Mouse (Mus musculus): ENCODE results near the gene Gm44511. TPM values are rescaled to one million over a fixed set of nuclear protein-coding genes. Genes with fewer than 3 reads are reported as not detected.
"Not testable (repeated sequence)": the region's sequence is repeated elsewhere in the genome, so short reads cannot be mapped to it uniquely, and the experiment has no call there.

Gene Gm44511
- polyA plus RNA-seq, 1 experiment: not detected

- Histone ChIP-seq H3K36me3 (ENCODE audit: control insufficient read depth, insufficient read depth, low read length) (no peaks in the 10 kb centered on the region), H3K4me3 (ENCODE audit: control insufficient read depth, low read depth, low read length) (no peak overlapping the region), H3K4me1 (ENCODE audit: control insufficient read depth, insufficient read depth, low read length) (peaks cover 21% of the 10 kb centered on the region), H3K27ac (ENCODE audit: control insufficient read depth, insufficient read depth, low read depth, low read length) (no peak overlapping the region), H3K27me3 (ENCODE audit: control insufficient read depth, insufficient read depth, low read length) (no peaks in the 10 kb centered on the region)
- TF ChIP-seq CTCF (IDR thresholded peaks at IDR 0.05; ENCODE audit: control insufficient read depth, insufficient read depth, insufficient replicate concordance, low read depth, low read length) (no peak), POLR2A (IDR thresholded peaks at IDR 0.05; ENCODE audit: control insufficient read depth, low read depth, low read length) (no peak)
These were observed 15.4 kb upstream of the Gm44511 start for GRCm38 (mm10) chr6:128841327-128842089.

DNA sequence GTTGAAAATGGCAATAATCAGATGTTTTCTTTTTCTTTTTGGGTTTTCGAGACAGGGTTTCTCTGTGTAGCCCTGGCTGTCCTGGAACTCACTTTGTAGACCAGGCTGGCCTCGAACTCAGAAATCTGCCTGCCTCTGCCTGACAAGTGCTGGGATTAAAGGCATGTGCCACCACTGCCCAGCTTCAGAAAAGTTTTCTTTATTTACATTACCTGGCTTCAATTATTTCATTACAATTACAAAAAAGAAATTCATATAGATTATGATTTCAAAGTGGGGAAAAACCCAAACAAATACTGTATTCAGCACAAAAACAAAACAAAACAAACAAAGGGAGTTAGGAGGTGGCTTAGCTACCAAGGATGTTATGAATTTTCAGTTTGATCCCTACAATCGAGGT is 14.6 kb upstream of the Gm44511 start:
- not testable (repeated sequence) for H3K36me3 ChIP-seq (ENCODE audit: control insufficient read depth, insufficient read depth, low read length); H3K4me3 ChIP-seq (ENCODE audit: control insufficient read depth, low read depth, low read length); H3K27me3 ChIP-seq (ENCODE audit: control insufficient read depth, insufficient read depth, low read length); H3K27ac ChIP-seq (ENCODE audit: control insufficient read depth, insufficient read depth, low read depth, low read length)
- H3K4me1 ChIP-seq (ENCODE audit: control insufficient read depth, insufficient read depth, low read length): peaks cover 21% of the 10 kb centered on the region

DNA sequence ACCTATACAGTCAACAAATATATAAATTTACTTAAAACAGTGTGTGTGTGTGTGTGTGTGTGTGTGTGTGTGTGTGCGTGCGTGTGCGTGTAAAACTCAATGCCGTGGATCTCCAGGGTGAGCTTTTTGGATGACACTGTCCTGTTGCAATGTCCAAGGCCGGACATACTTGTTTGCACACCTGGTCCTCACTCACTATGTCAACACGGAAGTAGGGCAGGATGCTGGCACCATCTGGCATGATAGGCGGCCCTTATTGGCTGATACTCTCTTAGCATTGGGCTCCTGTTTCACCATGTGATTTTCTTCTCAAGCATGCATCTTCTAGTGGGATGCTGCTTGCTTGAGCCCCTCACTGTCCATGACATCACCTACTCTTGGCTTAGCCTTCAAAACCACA is 13.8 kb upstream of the Gm44511 start:
- peak overlapping the region; percentile 96 for H3K4me3 ChIP-seq (ENCODE audit: control insufficient read depth, low read depth, low read length)

GRCm38 (mm10) chr6:128839266-128839771 is 13.2 kb upstream of the Gm44511 start:
- H3K4me1 ChIP-seq (ENCODE audit: control insufficient read depth, insufficient read depth, low read length): peaks cover 21% of the 10 kb centered on the region
- peak overlapping the region; percentile 96 for H3K4me3 ChIP-seq (ENCODE audit: control insufficient read depth, low read depth, low read length)
- H3K27ac ChIP-seq (ENCODE audit: control insufficient read depth, insufficient read depth, low read depth, low read length): peak overlapping the region; percentile 87
- TF ChIP-seq POLR2A (IDR thresholded peaks at IDR 0.05; ENCODE audit: control insufficient read depth, low read depth, low read length) (0 out of 2 replicates have a peak, but pooled peaks have one; percentile 40), CTCF (IDR thresholded peaks at IDR 0.05; ENCODE audit: control insufficient read depth, insufficient read depth, insufficient replicate concordance, low read depth, low read length) (peak; percentile 77; the same call in 1 of the 2 replicates)
- H3K36me3 ChIP-seq (ENCODE audit: control insufficient read depth, insufficient read depth, low read length): no peaks in the 10 kb centered on the region
- no peaks in the 10 kb centered on the region for H3K27me3 ChIP-seq (ENCODE audit: control insufficient read depth, insufficient read depth, low read length)

More for the DNA sequence above, 13.8 kb upstream of the Gm44511 start:
- TF ChIP-seq POLR2A (IDR thresholded peaks at IDR 0.05; ENCODE audit: control insufficient read depth, low read depth, low read length) (no peak), CTCF (IDR thresholded peaks at IDR 0.05; ENCODE audit: control insufficient read depth, insufficient read depth, insufficient replicate concordance, low read depth, low read length) (no peak)
- no peak overlapping the region for H3K27ac ChIP-seq (ENCODE audit: control insufficient read depth, insufficient read depth, low read depth, low read length)
- no peaks in the 10 kb centered on the region for H3K27me3 ChIP-seq (ENCODE audit: control insufficient read depth, insufficient read depth, low read length)
- peaks cover 21% of the 10 kb centered on the region for H3K4me1 ChIP-seq (ENCODE audit: control insufficient read depth, insufficient read depth, low read length)
- no peaks in the 10 kb centered on the region for H3K36me3 ChIP-seq (ENCODE audit: control insufficient read depth, insufficient read depth, low read length)

DNA sequence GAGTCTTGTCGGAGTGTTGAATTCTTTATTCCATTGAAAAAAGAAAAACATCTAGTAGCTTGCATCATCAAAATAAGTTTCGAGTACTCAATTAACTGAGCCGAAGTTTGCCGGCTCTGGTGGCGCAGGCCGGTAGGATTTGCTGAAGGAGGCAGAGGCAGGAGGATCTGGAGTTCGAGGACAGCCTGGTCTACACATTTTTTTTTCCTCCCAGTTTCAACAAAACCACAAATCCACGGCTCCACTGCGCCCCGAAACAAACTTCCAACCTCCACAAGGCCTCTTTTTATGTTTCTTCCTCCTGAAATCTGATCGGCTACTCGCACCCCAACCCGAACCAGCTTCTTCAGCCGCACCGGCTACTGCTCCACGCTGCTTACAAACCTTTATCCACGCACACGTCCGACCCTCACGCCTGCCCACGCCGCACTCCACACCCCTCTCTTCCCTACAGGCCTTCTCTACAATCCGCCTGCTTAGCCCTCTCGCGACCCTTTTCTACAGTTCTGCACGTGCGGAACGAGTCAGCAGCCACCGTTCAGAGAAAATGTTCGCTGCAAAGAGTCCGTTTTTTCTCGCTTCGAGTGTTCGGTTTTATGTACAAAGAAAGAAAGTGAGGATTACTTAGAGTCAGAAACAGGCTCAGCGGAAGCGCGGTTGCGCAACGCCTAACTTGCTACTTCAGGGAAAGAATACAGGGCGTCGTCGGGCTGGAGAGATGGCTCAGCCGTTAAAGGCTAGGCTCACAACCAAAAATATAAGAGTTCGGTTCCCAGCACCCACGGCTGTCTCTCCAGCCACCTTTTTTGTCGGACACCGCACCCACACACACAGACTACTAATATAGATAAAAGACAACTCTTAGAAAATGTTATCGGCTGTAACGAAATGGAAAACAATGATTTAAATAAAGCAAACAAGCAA is 12.5 kb upstream of the Gm44511 start:
- H3K4me3 ChIP-seq (ENCODE audit: control insufficient read depth, low read depth, low read length): peak overlapping the region; percentile 96
- H3K4me1 ChIP-seq (ENCODE audit: control insufficient read depth, insufficient read depth, low read length): peaks cover 16% of the 10 kb centered on the region
- H3K27me3 ChIP-seq (ENCODE audit: control insufficient read depth, insufficient read depth, low read length): no peaks in the 10 kb centered on the region
- peak overlapping the region; percentile 87 for H3K27ac ChIP-seq (ENCODE audit: control insufficient read depth, insufficient read depth, low read depth, low read length)
- H3K36me3 ChIP-seq (ENCODE audit: control insufficient read depth, insufficient read depth, low read length): no peaks in the 10 kb centered on the region
- TF ChIP-seq POLR2A (IDR thresholded peaks at IDR 0.05; ENCODE audit: control insufficient read depth, low read depth, low read length) (no peak), CTCF (IDR thresholded peaks at IDR 0.05; ENCODE audit: control insufficient read depth, insufficient read depth, insufficient replicate concordance, low read depth, low read length) (no peak)

DNA sequence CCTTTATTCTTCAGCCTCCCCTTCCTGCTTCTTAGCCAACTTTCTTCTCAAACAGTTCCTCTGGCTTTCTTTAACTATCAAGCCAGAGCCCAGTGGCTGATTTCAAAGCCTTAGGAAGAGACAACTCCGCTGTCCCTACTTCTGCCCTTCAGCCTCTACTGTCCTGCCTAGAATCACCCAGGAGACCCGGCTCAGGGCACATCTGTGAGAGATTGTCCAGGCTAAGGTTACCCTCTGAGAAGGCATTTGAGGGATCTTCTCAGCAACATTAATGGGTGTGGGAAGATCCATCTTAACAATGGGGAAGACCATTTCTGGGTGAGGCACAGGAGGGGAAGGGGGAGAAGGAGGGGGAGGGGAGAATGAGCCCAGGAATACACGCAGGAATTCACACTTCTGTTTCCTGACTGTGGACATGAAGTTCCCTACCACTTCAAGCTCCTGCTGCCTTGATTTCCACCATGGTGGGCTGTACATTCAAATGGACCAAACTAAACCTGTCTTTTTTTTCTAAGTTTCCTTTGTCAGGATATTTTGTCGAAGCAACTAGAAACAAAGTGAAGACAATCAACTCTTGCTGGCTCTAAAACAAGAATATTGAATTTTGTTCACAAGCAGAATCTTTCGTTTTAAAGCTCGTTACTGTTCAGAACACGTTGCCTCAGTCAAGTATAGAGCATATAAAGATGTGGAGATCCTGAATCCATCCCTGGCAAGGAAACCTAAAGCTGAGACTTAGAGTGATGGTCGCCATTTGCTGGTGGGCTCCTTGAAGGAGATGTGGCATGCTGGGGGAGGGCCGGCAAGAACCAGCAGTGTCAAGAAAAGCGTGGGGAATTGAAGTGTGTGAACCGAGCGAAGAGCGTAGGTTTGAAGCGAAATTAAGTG is 11.6 kb upstream of the Gm44511 start:
- TF ChIP-seq CTCF (IDR thresholded peaks at IDR 0.05; ENCODE audit: control insufficient read depth, insufficient read depth, insufficient replicate concordance, low read depth, low read length) (no peak), POLR2A (IDR thresholded peaks at IDR 0.05; ENCODE audit: control insufficient read depth, low read depth, low read length) (no peak)
- Histone ChIP-seq H3K4me3 (ENCODE audit: control insufficient read depth, low read depth, low read length) (peak overlapping the region; percentile 96), H3K27ac (ENCODE audit: control insufficient read depth, insufficient read depth, low read depth, low read length) (peak overlapping the region; percentile 32; the same call in 1 of the 2 replicates), H3K27me3 (ENCODE audit: control insufficient read depth, insufficient read depth, low read length) (no peaks in the 10 kb centered on the region), H3K4me1 (ENCODE audit: control insufficient read depth, insufficient read depth, low read length) (peaks cover 12% of the 10 kb centered on the region), H3K36me3 (ENCODE audit: control insufficient read depth, insufficient read depth, low read length) (no peaks in the 10 kb centered on the region)

Data from testis, adult 2 months (tissue).